Mouse (Mus musculus): ENCODE results near the gene Etfbkmt. TPM values are rescaled to one million over a fixed set of nuclear protein-coding genes. Genes with fewer than 3 reads are reported as not detected.
"Not testable (repeated sequence)": the region's sequence is repeated elsewhere in the genome, so short reads cannot be mapped to it uniquely, and the experiment has no call there.

Gene Etfbkmt
- total RNA-seq, 2 experiments from 2014 or later, result 6.1 to 7.8 TPM

DNA sequence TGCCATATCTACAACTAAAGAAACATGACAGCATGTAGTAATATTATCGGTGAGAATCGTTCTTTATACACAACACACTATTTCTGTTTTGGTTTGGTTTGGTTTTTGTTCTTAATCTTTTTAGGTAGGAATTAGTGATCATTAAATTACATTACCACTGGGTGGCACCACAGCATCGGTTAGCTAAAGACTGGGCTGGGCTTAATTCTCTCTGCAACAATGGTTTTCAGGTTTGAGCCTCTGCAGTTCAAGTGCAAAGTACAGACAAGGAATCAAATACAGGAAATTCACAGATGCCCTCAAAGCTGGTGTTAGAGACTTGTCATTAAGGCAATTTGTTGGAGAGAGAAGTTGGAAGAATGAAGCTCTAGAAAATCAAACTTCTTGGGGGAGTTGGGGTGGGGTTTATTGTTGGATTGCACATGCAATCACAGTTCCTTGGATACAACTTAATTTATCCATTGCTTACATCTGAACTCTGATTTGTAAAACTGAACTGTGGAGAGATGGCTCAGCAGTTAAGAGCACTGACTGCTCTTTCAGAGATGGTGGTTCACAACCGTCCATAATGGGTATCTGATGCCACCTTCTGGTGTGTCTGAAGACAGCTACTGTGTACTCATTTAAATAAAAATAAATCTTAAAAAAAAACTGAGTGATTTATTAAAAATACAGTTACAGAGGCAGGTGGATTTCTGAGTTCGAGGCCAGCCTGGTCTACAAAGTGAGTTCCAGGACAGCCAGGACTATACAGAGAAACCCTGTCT, 7.2 kb upstream of the Etfbkmt start:
- peak; percentile 100 for ATAC-seq (replicated peaks; ENCODE audit: poor library complexity, severe bottlenecking)

DNA sequence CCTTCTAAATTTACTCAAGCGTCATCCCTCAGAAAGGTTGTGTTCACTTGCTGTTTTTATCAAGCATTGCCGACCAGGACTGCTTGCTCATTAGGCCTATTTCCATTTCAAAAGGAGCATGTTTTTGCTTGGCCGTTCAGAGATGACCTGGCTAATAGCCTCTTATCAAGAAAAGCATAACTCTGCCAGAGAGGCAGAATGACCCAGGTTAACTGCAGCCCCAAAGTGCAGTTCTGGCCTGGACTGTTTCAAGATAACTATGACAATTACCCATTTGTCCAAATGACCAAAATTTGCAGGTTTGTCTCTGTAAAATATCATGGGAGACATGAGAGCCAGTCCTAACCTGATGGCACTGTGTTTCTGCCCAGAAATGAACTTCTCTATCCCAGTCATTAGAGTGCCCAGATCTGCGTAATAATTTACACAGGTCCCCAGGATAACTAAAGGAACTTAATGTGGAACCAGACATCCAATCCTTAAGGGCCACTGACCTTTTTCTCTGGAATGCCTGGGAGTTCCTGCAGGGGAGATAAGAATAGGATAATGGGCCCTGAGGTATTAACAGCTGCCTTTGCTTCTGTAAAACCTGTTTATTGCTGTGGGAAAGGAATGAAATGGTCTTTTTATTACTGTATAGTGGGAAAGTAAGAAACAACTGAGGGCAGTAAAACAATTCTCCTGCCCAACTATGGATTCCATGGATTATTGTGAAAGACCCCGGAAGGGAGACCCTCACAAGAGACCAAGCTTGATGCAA, 5.1 kb upstream of the Etfbkmt start:
- no peak for ATAC-seq (replicated peaks; ENCODE audit: poor library complexity, severe bottlenecking)

DNA sequence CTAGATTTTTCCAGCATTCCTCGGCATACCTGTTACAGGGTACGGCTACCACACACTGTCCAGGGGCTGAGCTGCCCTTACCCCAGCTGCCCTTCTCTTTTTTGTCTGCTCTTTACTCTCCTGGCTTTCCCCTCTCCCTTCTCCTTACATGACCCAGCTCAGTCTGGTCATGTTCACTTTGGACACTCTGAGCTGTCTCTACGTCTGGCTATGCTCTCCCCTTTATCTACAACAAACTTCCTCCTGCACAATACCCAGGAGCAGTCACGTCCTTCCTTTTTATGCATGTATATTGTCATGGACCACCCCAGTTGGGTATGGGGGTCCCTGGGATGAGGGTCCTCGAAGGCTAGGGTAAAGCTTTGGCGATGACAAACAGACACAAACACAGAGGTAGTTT, 4.0 kb upstream of the Etfbkmt start:
- no peak for ATAC-seq (replicated peaks; ENCODE audit: poor library complexity, severe bottlenecking)

DNA sequence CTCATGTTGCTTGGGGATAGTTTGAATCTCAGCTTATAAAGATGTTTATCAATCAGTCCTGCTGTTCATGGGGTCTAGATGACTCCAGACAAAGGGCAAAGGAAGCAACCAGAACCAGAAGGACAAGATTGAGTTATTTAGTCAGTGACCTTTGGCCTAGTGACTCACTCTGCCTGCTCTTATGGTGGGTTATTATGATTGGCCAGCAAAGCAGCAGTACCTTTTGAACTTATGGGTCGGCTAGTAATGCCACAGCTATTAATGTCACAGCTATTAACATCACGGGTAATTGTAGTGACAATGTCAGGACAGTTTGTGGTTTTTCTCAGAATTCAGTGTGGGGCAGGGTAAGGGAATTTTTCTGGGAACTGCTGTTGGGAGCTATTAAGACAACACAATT, 1.7 kb upstream of the Etfbkmt start:
- ATAC-seq (replicated peaks; ENCODE audit: poor library complexity, severe bottlenecking), result no peak

DNA sequence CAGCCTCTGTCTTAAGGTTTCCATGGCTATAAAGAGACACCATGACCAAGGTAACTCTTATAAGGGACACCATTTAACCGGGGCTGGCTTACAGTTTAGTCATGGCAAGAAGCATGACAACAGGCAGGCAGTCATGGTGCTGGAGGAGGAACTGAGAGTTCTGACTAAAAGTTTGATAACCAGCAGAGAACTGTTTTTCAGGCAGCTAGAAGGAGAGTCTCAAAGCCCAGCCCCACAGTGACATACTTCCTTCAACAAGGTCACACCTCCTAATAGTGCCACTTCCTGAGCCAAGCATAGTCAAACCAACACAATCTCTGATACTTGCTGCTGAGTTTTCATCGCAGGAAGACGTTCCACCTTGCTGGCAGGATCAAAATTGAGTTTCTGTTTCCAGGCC, 638 bp upstream of the Etfbkmt start:
- peak; percentile 26; the same call in 1 of the 2 replicates for ATAC-seq (replicated peaks; ENCODE audit: poor library complexity, severe bottlenecking)

DNA sequence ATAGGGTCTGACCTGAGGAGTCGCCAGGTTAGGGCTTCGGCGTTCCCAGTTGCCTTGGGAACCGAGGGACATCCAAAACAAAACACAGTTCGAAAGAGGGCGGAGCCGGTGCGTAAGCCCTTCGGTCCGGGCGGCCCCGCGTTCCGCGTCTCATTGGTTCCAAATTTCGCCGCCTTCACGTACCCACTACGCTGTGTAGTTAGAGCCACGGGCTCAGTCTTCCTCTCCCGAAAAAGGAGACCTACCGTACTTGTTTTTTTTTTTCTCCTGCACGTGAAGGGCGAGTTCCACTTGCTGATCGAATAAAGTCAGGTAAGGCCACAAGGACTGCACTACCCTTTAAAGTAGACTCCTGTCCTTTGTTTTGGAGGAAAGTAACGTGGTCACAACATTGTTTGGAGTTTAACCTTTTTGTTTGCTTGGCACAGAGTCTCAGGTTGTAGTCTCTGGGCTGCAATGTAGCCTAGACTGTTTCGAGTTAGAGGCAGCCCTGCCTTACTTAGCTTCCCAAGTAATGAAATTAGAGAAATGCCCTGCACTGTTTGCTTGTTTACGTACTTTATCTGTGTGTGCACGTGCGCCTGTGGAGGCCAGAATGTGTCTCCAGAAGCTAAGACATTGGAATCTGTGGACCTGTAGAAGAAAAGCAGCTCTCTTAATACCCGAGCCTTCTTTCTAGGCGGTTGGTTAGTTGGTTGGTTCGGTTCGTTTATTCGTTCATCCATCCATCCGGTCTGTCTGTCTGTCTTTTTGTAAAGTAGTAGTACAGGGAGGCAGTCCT, 1.9 kb downstream of the Etfbkmt start:
- ATAC-seq (replicated peaks; ENCODE audit: poor library complexity, severe bottlenecking), result peak; percentile 93

DNA sequence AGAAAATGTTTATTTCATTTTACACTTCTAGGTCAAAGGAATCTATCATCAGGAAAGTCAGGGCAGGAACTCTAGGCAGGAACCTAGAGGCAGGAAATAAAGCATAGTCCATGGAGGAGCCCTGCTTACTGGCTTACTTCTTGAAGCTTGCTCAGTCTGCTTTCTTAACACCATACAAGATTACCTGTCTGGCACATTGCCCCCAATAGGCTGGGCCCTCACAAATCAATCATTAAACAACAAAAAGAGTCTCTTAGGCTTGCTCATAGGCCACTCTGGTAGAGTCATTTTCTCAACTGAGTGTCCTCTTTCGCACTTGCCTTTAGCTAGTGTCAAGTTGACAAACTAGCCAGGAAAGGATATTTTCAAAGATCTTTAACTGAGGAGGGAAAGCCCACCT, 5.5 kb downstream of the Etfbkmt start:
- no peak for ATAC-seq (replicated peaks; ENCODE audit: poor library complexity, severe bottlenecking)

DNA sequence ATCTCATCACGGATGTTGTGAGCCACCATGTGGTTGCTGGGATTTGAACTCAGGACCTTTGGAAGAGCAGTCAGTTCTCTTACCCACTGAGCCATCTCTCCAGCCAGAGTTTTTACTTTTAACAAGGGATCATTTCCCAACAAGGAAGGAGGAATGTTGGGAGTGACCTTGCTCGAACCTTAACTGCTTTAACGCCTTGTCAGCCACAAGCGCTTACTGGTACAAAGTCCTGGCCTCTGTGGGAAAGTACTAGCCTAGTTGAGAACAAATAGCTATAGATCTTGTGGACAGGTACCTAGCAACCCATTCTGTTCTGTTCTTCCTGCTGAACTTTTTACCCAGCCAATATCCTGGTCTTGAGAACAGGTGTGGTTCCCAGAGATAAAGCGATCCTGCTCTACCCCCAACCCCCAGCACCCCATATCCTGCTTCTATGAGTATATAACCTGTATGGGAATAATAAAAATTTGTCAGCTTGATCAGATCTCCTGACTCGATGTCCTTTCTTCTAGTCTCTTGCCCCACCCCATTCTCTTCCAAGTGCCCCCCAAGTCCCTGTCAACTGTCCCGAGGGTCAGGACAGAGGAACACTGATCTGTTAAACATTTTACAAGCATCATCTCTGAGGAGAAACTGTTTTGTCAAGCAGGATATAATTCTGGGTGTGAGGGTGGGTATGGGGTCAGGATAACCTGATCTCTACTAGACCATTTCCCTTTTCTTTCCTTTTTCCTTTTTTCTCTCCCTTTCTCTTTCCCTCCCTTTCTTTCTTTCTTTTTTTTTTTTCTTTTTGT, 9.0 kb downstream of the Etfbkmt start:
- ATAC-seq (replicated peaks; ENCODE audit: poor library complexity, severe bottlenecking), result no peak

DNA sequence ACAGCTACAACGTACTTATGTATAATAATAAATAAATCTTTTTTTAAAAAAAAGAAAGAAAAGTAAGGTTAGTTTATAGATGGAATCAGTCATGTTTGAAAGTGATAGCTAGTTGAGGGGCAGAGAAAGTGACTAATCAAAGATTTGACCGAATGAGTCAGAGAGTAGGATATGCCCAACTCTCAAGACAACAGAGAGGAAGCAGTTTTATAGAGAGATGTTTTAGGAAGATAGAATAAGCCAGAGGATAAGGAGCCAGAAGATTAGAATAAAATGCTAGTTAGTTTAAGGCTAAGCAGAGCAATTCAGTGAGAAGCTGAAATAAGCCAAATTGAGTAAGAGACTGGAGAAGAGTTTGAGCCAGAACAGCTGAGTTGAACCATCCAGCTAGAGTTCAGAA, 12.5 kb downstream of the Etfbkmt start:
- no peak for ATAC-seq (replicated peaks; ENCODE audit: poor library complexity, severe bottlenecking)

DNA sequence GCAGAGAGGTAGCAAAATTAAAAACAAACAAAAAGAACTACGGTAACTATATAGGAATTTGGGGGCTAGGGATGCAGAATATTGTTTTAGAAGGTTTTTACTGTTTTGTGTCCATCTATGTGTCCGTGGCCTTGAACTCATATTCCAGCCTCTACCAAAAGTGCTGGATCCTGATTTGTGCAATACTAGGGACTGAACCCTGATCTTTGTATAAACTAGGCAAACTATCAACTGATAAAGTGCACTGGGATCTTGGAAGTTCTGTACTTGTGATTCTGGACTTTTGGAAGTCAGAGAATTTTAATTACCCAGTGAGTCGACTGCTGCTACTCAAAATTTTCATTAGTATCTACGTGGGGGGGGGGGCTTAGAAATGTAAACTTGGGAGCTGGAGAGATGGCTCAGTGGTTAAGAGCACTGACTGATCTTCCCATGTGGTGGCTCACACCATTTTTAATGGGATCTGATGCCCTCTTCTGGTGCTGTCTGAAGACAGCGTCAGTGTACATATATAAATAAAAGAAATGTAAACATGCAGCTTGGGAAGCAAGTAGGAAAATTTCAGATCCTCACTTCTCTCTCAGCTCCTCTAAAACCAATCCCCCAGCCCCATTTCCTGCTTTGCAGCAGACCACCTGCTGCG, 13.9 kb downstream of the Etfbkmt start:
- ATAC-seq (replicated peaks; ENCODE audit: poor library complexity, severe bottlenecking), result no peak

DNA sequence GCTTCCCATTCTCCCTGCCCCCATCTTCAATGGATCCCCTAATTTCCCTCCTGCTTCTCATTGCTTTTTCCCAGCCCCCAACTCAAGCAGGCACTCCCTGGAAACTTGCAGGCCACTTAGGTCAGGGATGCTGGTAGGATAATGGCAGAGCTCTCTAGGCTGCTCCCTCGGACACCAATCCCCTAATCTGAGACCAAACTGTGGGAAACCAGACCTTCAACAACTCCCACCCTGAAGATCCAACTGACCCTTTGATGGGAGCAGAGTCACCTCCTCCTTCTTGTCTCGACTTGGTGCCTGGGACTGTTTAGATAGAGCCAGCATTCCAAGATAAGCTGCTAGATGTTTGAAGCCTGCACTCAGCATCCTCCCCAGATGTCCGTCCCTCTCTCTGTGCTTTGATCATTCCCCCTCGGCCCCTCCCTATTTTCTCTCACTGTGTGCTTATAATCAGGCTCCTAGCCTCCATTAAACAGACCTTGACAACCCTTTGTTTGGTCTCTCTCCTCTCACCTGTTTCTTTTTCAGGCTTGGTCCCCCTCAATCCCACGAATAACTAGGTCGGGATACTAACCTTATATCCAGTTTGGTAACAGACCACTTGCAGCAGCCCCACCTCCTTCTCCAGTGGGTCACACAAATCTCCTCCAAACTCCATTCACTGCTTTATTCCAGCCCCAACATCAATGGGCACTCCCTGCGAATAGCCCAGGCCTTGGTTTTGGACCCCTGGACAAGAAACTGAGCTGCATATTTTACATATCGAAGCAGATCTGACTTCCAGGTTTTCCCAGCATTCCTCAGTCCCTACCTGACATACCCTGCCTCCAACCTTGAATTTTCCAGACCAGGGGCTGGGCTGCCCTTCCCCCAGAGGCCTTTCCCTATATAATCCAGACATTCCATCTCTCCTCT, 14.7 kb downstream of the Etfbkmt start:
- no peak for ATAC-seq (replicated peaks; ENCODE audit: poor library complexity, severe bottlenecking)

DNA sequence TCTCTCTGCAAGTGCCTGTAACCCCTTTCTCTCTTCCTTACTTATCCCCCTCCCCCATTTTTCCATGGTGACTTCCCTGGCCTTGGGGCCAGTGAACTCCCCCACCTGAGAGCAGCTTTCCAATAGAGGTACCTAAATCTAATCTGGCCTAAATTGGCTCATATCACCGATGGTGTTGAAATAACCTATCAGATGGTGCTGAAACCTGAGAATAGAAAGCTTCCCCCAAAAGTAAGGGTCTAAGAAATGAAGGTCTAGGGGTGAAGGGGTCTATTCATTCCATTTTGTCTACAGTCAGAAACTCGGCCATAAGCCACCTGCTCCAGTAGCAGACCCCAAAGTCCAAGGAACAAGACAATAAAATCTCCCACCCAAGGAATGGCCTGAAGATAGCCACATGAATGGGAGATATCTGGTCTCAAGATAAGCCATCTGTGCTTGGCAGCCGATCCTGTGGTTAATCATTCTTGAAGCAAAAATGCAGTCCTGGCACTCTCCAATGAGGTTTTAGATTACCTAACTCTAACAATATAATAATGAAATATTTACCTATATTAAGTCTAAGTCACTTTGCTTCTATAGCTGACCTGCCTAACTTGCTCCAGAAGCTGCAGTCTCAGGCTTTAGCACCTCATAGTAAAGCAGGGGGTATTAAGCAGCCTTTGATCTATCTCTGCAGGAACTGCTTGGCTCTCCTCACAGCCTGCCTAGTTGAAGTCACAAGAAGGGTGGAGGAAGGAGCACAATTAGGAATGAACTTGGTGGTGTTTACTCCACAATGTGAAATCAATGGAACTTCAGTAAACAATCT, 15.6 kb downstream of the Etfbkmt start:
- ATAC-seq (replicated peaks; ENCODE audit: poor library complexity, severe bottlenecking), result no peak

DNA sequence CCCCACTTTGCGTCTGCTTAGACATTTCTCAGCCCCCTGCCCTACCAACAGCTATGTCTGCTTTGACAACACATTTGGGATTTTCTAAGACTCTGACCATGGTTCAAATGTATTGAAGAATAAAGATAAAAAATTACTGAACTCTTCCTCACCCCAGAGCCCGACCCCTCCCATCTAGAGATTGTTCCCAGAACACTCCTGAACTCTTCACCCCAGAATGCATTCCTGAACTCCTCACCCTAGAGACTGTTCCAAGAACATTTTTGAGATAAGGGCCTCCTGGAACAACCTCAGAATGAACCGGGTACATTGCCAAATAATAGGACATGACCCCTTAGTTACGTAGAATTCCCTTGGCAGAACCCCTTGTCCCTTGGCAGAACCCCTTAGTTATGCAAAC, 27.4 kb downstream of the Etfbkmt start:
- not testable (repeated sequence) for ATAC-seq (replicated peaks; ENCODE audit: poor library complexity, severe bottlenecking)

DNA sequence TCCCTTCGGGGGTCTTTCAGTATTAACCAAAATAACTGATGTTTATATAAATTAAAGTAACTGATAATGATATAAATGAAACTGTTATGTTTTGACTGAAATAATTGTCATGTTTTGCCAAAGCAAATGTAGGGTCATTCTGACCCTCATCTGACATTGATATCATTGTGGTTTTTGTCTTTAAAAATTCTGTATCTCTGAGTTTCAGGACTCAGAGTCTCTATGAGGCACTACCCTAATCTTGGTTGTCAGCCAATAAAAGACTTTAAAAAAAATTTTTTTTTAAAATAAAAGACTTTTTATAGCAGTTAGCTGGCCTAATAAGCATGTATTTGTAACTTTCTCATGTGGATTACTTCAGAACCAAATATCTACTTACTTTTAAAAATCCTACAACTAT, 28.0 kb downstream of the Etfbkmt start:
- ATAC-seq (replicated peaks; ENCODE audit: poor library complexity, severe bottlenecking), result no peak

DNA sequence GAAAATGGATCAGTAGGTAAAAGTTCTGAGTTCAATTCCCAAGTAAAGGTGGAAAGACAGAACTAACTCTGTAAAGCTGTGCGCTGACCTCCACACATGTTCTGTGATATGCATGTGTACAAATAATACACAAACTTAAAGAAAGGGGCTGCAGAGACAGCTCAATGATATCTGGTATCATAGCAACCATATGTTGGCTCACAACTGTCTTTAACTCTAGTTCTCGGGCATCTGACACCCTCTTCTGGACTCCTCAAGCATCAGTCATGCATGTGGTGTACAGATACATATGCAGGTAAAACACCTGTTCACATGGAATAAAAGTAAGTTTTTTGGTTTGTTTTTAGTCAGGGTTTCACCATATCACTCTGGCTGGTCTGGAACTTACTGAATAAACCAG, 28.8 kb downstream of the Etfbkmt start:
- no peak for ATAC-seq (replicated peaks; ENCODE audit: poor library complexity, severe bottlenecking)

DNA sequence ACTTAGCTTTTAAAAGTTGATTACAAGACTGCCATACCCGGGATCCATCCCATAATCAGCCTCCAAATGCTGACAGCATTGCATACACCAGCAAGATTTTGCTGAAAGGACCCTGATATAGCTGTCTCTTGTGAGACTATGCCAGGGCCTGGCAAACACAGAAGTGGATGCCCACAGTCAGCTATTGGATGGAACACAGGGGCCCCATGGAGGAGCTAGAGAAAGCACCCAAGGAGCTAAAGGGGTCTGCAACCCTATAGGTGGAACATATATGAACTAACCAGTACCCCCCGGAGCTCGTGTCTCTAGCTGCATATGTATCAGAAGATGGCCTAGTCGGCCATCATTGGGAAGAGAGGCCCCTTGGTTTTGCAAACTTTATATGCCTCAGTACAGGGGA, 30.3 kb downstream of the Etfbkmt start:
- ATAC-seq (replicated peaks; ENCODE audit: poor library complexity, severe bottlenecking), result not testable (repeated sequence)

DNA sequence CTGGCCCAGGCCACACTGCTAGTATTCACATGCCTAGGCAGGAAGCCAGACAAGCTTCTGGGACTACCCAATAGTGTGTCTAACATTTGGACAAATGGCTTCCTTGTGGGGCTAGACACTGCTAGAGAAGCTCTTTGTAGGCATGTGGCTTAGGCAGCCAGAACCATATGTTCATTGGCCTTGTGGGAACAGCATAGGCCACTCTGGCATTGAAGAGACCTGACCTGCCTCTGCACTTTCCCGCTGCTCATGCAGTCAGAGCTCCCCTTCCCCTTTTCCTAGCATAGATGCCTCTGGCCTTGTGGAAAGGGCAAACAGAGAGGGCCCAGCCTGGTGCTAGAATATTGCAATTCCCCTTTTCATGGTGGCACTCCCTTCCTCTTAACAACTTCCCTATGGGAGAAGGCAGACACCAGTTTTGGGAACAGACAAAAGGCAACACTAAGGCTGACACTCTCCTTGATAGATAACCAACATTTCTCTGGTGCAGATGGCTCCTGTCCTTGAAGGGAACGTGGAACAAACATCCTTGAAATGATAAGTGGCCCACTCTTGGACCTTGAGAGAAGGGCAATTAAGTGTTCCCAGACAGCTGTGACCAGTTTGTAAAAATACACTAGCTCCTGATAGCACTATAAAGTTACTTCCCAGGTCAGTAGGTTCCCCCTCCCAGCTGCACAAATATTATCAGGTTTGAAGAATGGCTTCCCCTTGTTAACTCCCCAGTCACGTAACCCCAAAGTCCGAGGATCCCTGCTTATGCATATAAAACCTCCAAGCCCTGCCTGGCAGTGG, 34.4 kb downstream of the Etfbkmt start:
- ATAC-seq (replicated peaks; ENCODE audit: poor library complexity, severe bottlenecking), result peak; percentile 58
